Mouse (Mus musculus) adrenal gland, adult 2 months (tissue): ENCODE measurements at regions not wholly inside any gene's neighbourhood (a gene's known extent, or its start where the extent isn't known, plus 50 kb on each side); places are given as distances from the start of the nearest gene placed in this dataset.

Experiments used
- DNase-seq: peaks from one replicate; pipeline ENCODE4 v3.0.0; 2021

GRCm38 (mm10) chr12:9271484-9271883 is 241.7 kb downstream of the Ttc32 start:
- DNase-seq, result no peak

DNA sequence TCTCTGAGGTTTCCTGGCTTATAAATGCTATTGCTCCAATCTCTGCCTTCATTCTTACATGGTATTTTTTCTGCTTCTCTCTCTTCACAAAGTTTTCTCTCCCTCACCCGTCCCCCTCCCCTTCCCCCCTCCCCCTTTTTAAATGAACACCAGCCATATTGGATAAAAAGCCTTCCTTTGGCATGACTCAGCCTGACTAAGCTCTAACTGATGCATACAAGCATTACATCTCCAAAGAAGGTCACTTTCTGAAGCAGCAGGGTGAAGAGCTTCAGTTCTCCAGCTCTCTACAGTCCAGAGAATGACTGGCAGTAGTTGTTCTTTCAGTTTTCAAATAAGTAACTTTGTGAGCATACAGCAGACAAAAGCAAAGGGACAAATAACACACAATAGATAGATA is 244.4 kb downstream of the Ttc32 start:
- DNase-seq, result no peak

- DNase-seq, result no peak
Observed at GRCm38 (mm10) chr12:9275697-9276096, 245.9 kb downstream of the Ttc32 start.

DNA sequence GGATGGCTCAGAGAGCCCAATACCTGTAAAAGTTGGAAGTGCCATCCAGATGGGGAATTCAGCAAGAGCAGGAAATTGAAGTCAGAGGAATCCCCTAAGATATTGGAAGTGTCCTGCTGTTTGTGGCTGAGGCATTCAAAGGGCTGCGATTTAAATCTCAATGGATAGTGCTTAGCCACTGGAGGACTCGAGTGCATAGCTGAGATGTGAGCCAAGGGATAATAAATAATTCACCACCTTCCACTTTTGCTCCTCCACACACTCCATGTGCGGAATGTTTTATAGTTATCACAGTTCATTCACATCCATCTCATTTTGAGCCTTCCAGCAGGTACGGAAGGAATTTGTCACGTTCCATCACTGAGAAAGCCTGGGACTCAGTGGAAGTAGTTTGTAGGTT is 248.9 kb downstream of the Ttc32 start:
- no peak for DNase-seq

- no peak for DNase-seq
Observed at GRCm38 (mm10) chr12:9279893-9280605, 250.3 kb downstream of the Ttc32 start.

DNA sequence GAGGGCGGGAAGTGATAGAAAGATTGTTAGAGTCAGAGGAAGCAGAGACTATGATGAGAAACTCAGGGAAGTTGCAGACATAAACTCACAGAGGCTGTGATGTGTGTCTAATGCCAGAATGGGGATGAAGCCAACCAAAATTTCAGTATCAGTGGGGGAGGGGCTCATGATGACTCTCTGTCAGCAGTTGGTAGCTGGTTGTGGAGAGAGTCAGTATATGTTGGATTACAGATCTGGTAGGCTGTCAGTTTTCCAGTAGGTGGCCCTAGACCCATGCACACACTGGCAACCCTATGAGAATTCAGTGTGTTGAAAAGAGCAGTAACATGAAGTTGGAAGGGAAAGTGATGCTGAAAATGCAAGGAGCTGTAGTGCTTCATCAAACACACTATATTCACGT is 257.5 kb downstream of the Ttc32 start:
- no peak for DNase-seq

DNA sequence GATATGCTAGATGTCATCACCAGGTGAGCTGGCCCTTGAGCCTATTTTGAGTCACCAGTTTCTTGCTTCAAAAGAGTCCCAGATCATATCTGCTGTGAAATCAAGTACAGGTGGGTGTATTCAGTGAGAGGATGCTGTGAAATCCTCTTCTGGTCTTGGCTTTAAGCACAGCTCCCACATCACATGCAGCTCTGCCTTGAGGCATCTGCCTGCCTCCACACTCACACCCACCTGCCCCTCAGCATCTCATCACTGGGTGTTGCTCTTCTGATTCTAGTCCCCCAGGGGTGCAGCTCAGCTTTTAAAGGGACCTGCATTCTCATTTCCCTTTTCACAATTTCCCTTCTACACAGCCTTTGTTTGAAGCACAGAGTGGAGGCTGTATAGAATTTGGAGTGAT is 262.9 kb downstream of the Ttc32 start:
- no peak for DNase-seq

- DNase-seq, result no peak
Observed at GRCm38 (mm10) chr12:9295211-9295610, 265.4 kb downstream of the Ttc32 start.

DNA sequence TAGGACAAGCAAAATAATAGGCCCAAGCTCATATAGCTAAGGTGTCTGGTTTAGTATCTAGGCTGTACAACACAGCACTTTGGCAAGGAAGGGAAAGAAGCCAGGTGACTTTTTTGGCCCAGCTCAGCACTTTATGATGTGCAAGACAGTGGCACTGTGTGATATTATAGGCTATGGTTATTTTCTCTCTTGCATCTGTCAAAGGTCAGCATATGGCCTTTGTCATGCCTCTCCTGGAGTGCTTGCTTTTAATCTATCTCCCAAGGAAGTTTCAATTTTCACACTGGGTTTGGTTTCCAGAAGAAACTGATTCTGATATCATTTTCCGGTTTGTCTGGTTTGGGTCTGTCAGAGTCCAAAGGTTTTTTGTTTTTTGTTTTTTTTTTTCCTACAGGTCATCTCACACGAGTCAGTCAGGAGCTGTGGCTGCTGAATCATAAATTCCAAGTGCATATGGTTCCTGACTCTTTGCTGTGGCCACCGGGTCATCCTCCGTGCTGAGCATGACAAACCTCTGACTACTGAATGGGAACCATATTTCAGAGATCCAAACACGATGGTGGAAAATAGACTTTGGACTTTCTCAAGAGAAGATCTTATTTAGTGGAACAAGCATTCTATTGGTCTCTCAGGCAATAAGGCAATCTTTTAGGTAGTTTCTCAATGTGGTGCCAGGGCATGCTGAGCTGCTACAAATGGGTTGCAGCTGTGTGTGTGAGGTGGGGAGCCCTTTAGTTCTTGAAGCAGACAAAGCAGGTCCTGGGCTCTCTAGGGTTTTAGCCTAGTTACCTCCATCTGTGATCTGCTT is 269.3 kb downstream of the Ttc32 start:
- no peak for DNase-seq

DNA sequence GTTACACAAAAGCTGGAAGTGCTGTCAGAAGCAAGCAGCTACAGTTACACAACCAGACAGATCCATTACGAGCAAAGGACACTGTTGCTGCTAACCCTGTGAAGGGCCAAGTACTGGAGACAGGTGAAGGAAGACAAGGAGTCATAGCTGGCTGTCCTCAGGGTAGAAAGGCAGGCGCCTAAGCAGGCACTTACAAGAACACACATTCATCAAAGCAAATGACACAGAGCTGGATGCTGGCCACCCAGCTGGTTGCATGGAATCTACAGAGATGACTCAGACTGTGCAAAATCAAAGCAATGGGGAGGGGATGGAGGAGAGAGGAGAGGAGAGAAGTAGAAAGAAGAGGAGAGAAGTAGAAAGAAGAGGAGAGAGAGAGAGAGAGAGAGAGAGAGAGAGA is 265.8 kb upstream of the Osr1 start:
- peak; percentile 89 for DNase-seq

DNA sequence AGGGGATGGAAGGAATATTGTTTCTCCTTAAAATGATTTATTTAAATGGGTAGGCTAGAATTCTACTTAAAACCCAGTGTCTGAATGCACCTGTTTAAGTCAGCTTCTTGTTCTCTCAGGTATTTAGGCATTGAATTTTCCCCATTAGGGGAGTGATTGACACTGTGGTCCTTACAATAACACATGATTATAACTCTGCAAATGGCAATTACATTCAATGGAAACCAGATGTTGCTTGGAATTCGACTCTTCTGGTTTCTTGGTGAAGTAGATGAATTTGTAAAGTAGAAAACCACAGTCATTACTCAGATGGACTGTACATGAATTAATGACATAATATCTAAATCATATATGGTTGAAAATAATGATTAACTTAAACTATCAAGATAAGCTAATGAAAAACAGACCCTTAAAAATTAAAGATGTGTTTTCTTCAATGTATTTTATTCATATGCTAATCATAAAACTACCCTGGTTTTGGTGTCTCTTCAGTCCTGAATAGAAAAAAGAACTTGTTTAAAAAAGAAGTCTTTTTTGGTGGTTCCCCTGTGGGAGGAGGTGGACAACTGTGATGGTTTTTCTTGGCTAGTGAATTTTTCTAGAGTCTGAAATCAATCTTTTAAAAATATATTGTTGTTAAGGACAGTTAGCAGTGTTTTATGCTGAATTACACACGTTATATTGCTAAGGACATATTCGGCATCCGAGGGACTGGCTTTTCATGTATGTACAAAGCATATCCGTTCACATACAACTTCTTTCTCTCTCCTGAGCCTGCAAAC is 231.8 kb upstream of the Osr1 start:
- DNase-seq, result no peak

DNA sequence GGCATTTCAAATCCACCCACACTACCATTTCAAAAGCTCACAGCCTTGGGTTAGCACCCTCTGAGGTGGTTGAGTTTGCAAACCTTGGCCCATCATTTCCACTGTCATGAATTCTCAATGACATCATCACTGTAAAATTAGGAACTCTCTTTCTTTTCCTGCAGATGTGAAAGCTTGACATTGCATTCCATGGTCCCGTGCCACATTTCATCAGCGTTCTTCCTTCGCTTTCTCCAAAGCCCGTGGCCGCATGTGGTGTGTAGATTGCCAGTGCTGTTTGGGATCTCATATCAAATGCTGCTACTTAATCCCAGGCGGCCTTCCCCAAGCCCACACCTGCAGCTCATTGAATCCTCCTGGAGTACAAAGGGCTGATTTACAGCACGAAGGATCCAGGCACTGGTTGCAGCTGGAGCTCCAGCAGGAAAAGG is 231.1 kb upstream of the Osr1 start:
- DNase-seq, result peak; percentile 6

GRCm38 (mm10) chr12:9340769-9341168 is 229.1 kb upstream of the Osr1 start:
- no peak for DNase-seq

DNA sequence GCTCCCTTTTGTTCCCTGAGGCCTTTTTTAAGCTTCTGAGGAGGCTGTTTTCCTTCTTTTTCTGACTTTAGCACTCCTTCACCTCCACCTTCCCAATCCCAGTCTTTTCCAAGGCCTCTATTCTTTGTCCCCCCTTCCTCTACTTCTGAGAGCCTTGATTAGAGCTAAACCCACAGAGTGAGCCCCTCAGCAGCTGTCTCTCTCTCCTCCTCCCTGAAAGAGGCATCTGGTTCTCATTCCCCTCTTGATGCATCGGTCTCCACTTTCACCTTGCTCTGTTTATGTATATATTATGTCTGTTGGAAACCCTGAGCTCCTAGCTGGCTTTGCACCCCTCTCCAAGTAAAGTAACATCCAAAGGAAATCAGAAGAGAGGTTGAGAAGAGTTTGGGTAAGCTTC is 224.6 kb upstream of the Osr1 start:
- DNase-seq, result no peak

DNA sequence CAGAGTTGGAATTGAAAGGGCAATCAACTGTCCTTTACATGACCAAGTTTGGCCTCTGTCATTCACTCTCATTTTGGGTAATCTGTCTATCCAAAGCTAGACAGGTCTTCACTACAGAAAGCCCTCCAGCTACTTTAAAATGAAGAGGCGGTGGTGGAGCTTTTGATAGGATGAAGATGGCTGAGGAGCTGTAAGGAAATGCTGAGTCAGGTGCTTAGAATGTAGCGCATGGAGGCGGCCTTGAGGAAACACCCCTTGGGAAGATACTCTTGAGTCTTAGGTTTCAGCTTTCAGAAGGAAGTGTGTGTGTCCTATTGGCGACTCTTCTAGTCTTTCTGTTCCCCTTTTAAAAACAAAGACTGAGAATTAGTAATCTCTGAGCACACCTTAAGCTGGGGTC is 214.4 kb upstream of the Osr1 start:
- DNase-seq, result no peak

DNA sequence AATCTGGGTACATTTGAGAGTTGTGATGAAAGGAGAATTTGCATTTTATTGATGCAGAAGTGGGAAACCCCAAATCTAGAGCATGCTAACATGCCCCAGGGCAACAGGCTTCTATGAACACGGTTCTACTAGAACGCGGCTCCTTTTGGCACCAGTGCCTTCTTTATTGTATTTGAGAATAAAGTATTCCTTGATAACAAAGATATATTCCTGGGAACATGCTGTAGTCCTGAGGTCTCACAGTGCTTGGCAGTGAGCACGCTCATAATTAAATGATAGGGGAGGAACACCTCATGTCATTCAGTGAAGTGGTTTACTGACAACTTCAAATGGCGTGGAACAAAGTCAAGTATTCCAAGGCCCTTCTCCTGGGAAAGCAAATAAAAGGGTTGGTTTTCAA is 212.1 kb upstream of the Osr1 start:
- no peak for DNase-seq

DNA sequence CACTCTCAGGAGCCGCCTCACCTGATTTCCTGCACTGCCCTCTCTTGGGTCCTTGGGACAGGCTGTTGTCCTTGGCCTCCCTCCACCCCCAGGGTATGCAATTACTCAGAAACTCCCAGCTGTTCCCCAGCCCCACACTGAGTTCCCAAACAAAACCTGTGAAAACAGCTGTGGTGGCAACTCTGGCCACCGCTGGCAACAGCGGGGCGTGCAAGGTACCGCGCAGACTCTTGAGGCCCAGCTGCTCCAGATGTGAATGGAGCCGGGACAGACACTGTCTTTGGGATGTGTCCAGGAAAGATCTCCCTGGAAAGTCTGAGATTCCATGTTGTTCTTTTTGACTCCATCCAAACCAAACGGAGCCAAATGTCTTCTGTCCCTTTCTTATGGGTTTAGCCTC is 211.0 kb upstream of the Osr1 start:
- DNase-seq, result peak; percentile 8

- DNase-seq, result no peak
Observed at GRCm38 (mm10) chr12:9365931-9366330, 204.0 kb upstream of the Osr1 start.

- peak; percentile 60 for DNase-seq
Observed at GRCm38 (mm10) chr12:9368682-9369081, 201.2 kb upstream of the Osr1 start.

DNA sequence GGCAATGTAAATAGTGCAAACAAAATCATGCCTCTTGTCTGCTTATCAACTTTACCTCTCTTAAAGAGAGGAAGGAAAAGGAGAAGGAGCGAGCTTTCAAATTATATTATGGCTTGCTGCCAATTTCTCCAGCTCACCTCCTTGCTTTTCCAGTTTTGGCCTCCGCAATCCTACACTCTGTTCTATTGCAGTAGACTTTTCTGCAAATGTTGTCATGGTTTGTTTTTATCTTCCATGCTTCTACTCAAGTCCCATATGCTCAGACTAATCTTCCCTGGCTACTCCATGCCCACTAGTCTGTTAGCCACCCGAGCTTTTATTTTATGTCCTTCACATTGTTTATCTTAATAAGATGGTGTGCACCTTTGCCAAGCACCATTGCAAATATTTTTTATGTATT is 168.0 kb upstream of the Osr1 start:
- no peak for DNase-seq

GRCm38 (mm10) chr12:9404981-9405380 is 164.9 kb upstream of the Osr1 start:
- no peak for DNase-seq

- DNase-seq, result no peak
Observed at GRCm38 (mm10) chr12:9419311-9419710, 150.6 kb upstream of the Osr1 start.

GRCm38 (mm10) chr12:9430656-9431055 is 139.3 kb upstream of the Osr1 start:
- no peak for DNase-seq
